Mouse (Mus musculus) lung, postnatal 10 days (tissue): ENCODE data around the gene Evc2.

Source experiments
- DNase-seq: peaks from one replicate; pipeline ENCODE4 v3.0.0; 2021

The Evc2 gene

GRCm38 (mm10) chr5:37368796-37369195, 30.5 kb downstream of the Evc2 start:
- no peak for DNase-seq

GRCm38 (mm10) chr5:37377376-37377775, 39.1 kb downstream of the Evc2 start:
- no peak for DNase-seq

- no peak for DNase-seq
Observed at GRCm38 (mm10) chr5:37380641-37381040, 42.3 kb downstream of the Evc2 start.

DNA sequence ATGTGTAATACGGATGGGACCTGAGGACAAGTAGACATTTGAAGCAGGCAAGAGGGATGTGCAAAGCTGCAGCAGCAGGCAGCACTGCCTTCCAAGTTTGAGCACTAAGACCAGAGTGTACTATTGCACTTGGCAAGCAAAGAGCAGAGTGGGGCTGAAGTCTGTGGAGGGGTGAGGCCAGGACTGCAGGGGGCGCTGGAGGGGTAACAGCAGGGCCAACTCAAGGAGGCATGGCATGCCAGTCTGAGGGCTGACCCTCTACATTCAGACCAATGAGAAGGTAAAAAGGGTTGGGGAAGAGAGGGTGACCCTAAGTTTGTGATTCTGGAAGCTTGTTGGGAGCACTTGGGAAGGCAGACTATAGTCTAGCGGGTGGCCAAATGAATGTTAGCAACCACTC, 45.3 kb downstream of the Evc2 start:
- DNase-seq = peak; percentile 10

DNA sequence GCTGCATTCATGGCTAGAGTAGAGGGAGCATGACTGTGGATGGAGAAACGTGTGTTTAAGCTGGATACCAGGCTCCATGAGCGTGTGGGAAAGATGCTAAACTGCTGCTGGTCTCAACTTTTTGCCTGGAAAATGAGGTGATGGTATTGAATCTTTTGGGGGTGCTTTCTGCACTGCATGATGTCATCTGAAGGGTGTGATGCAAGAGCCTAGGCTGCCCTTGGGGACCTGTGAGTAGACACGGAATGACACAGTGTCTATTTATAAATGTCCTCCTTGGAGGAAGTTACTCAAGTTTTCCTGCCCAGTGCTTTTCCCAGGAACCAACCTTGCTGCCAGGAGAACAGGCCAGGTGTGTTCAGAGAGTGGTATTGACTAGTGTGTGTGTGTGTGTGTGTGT, 50.3 kb downstream of the Evc2 start:
- no peak for DNase-seq

- DNase-seq = no peak
Observed at GRCm38 (mm10) chr5:37389808-37390495, 51.7 kb downstream of the Evc2 start.

DNA sequence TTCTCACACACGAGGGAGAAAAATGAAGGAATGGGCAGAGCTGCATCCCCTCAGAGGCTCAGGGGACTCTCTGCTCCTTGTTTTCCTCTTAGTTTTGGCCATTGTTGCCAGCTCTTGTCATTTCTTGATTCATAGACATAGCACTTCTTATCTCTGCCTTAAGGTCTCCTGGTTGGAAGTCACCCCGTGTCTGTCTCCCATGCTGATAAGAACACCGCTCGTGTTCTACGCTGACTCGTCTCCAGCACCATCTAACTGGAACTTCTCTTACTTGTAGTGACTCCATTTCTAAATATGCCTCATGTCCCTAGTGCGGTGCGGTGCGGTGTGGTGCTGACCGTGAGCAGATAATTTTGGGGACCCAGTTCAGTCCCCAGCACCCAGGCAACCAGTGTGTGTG, 52.6 kb downstream of the Evc2 start:
- DNase-seq = no peak

DNA sequence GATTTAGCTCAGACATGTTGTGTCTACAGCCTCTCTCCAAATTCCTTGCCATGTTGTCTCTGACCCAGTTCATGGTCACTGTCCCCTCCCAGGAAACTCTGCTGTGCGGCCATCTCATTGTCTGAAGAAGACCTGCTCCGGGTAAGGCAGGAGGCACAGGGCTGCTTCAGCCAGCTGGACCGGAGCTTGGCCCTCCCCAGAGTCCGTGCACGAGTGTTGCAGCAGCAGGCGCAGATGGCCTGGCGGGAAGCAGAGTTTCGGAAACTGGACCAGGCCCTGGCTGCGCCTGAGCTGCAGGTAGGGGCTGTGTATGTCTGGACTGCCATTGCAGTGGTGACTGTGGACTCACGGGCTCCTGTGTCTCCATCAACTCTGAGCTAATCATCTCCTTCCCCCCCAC, 53.6 kb downstream of the Evc2 start:
- DNase-seq = no peak

DNA sequence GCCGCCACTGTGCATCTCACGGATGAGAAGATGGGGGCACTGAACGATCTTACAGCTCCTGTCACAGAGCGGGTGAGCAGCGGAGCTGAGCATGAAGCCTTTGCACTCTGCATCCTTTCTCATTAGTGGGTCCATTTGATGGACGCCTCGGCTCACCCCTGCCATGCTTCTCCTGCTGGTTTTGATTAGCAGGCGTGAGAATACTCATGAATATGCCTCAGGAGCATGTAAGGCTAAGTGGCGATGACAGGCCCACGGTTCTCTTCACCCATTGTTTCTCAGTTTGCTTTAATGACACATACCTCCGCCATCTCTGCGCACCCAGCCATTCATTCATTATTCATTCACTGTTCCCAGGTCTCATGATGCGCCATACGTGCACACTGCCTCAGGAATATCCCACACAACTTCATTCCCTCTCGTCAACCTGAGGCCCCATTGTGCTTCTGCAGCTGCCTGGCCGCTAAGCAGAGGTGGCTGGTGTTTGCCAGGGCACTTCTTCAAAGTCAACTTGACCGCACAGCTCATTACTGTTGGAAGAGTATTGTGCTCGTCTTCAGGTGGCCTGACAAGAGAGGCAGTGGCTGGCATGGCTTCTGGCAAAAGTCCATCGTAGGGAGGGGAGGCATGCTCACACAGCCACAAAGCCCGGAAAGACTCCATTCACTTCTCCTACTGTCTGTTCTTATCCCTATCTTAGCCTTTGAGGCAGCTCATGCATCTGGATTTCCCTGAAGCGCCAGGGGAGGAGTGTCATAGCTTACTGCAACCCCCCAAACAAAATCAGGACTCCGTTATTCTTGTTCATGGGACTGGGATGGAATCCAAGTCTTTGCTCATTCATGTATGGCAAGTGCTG, 57.1 kb downstream of the Evc2 start:
- DNase-seq = no peak

DNA sequence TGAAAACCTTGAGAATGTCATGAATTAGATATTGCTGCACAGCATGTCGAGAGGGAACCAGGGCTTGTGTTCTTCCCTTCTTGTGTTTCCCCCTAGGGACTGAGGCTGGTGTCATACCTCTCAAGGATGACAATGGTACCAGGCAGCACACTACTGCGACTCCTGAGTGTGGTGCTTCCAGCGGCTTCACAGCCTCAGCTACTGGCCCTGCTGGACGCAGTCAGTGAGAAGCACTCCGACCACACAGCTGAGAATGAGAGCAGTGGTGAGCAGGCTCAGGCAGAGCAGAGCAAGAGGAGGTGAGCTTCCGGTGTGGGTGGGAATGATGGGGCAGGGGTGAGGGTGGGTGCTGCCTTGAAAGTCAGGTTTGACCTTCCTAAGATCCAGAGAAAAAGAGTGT, 80.7 kb downstream of the Evc2 start:
- no peak for DNase-seq

DNA sequence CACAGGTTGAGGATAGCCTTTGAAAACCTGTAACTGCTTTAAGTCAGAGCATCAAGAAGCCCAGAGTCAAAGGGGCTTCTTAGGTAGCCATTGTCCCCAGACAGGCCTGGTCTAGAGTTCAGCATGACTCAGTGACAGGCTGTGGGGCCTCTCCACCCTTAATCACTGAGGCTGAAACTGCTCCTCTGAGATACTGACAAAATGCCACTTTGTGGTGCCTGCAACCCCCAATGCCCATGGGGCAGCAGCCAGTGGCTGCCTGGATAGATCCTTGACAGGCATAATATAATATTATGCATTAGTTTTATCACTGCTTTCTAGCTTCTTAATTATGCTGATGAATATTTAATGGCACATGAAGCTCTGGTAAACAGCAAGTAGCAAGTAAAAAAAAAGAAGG, 88.9 kb downstream of the Evc2 start:
- no peak for DNase-seq

- no peak for DNase-seq
Observed at GRCm38 (mm10) chr5:37435417-37435816, 97.1 kb downstream of the Evc2 start.

GRCm38 (mm10) chr5:37442767-37443166, 104.5 kb downstream of the Evc2 start:
- no peak for DNase-seq

- DNase-seq = no peak
Observed at GRCm38 (mm10) chr5:37447546-37447945, 109.2 kb downstream of the Evc2 start.

DNA sequence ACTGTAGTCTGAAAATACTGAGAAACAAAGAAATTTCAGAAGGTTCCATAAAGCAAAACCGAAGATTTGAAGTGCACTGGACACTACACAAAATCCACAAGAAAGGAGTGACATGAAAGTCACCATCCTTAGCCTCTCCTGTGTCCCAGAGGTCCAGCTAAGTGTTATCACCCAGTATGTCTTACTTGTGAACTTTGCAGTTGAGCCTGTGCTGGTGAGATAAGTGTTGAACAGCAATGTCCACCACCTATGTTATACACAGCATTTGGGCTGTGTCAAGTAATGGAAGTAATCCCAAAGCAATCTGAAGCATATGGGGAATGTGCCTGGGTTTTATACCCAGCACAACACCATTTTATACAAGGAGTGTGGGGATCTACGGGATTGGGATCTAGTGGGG, 118.3 kb downstream of the Evc2 start:
- no peak for DNase-seq

GRCm38 (mm10) chr5:37457191-37457590, 118.9 kb downstream of the Evc2 start:
- no peak for DNase-seq

DNA sequence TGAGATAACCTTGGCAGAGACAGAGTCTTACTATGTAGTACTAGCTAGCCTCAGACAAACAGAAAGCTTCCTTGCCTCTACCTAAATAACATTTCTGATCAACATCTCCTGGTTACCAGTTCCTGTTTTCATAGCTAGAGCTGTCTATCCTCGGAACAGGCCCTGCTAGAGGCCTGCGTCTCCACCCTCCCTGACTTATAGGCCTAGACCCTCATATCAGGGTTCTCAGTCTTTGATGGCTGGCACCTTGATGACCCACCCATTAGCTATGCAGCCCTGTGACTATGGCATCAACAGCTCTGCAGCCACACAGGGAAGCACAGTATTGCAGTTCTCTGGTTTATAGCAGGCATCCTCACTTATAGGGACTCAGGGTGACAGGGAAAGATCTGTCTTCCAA, 119.5 kb downstream of the Evc2 start:
- no peak for DNase-seq

- no peak for DNase-seq
Observed at GRCm38 (mm10) chr5:37458236-37458635, 119.9 kb downstream of the Evc2 start.

- no peak for DNase-seq
Observed at GRCm38 (mm10) chr5:37465461-37465860, 127.2 kb downstream of the Evc2 start.

DNA sequence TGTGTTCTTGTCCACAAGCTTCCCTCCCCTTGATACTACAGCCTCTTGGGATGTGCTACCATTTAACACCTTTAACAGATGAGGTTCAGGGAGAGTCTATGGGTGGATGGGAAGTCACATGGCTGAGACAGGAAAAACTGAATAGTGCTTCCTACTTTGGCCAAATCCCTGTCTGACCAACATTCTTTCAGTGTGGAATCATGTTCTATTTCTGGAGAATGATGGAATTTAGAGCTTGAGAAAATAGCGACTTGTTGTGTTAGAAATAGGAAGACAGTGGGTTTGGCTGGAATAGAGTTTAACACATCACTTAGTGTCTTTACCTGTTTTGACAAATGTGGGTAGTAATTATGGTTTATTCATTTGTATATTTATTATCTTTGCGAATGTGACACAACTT, 129.3 kb downstream of the Evc2 start:
- no peak for DNase-seq

DNA sequence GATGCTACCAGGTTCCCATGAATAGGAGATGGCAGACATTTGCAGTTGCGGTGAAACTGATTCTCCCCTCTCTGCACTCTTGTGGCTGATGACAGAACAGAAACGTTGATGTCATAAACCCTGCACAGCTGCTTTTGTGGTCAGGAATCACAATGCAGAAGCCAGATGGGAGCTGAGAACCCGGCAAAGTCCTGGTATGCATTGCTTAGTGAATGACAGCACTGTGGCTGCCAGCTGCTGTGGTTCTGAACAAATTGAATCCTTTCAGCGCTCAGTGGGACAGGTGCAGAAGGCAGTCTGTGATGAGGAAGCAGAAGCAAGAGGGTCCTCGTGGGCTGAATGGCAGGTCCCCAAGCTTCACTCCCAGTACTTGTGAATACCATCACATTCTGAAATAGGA, 130.7 kb downstream of the Evc2 start:
- DNase-seq = no peak

- DNase-seq = no peak
Observed at GRCm38 (mm10) chr5:37471584-37471983, 133.3 kb downstream of the Evc2 start.

- no peak for DNase-seq
Observed at GRCm38 (mm10) chr5:37472025-37472608, 133.8 kb downstream of the Evc2 start.
